Mouse (Mus musculus): ENCODE data around the gene Col26a1.

The Col26a1 gene

DNA sequence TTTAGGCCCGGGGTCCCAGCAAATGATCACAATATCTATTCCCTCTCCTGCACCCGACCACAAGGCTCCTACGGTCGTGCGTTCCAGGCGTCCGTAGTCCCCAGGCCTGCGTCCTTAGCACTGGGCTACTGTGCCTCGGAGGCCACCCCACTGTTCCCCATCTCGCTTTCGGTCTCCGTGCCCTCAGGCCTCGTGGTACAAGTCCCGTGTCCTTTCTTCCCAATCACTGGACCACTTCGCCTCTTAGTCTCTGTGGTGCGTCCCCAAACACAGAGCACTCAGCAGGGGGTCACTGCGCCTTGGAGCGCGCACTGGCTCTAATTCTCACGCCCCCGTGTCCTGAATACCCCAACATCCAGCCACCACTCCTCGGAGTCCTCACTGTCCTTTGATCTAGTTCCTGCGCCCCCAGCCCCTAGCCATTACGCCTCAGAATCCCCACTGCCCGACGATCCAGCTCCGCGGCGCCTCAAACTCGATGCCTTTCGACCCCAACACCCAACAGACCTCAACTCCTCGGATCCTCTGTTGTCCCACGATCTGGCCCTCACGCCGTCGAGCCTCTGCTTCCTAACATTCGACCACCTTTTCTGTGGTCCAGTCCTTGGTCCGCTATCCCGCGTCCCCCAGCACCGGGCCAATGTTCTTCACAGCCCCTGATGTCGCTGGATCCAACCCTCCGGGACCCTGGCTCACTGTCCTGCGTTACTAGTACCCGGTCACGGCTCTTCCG is 788 bp downstream of the Col26a1 start:
- no peak for DNase-seq (ENCODE audit: low read depth in 2 of 2, low spot score in 2 of 2)

DNA sequence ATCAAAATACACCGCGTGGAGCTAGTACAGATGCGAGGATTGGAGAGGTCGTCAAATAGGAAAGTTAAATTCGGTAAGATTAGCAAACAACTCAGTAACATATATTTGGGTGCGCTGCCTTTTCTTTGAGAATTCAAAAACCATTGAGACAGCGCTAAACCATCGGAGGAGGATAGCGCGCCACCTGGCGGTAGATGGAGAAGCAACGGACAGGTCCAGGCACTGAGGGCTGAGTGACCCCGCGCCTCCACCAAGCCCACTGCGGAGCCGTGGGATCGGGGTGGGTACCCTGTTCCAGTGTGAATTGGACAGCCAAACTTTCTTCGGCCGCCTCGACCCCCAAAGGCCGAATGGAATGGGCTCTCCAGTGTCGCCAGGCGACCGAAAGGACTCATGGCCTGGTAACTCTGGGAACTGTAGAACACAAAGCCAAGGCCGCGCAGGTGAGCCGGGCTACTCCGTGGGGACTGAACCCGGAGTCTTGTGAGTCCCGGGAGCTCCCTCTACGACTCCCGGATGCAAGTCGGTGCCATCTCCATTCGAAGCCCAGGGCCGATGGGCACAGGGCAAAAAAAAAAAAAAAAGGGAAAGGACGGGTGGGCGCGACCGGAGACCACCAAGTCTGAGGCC is 1.5 kb downstream of the Col26a1 start:
- DNase-seq (ENCODE audit: low read depth in 2 of 2, low spot score in 2 of 2) = peak; percentile 67 to 79

DNA sequence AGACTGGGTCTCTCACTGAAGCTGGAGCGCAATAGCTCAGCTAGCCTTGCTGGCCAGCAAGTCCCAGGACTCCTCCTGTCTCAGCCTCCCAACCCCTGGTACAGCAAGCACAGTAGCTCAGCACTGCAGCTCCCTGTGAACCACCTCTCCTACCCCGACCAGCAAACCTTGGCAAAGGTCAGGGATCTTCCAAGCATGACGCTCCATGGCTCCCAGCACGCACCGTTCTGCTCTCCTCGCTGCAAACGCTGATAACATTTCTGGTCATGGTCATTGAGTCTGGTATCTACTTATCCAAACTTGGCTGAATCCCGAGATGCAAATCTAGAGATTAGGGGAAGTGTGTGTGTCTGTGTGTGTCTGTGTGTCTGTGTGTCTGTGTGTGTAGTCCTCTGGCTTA is 2.9 kb downstream of the Col26a1 start:
- no peak for DNase-seq (ENCODE audit: low read depth in 2 of 2, low spot score in 2 of 2)

DNA sequence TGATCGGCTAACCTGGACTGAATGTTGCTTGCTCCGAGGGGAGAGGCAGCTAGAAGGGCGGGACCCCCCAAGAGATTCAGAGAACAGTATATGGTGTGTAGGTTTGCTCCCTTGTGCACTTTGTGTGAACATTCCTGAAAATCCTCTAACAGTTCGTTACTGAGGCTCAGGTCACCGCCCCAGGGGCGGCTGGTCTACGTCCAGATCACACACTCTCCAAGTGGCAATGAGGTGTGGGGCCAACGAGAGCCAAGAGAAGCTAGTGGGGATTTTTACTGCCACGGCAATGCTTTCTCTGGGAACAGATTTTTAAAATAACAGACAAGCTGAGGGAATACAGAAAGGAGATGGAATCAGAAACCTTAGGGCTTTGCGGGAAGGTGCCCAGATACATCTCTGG is 8.7 kb downstream of the Col26a1 start:
- no peak for DNase-seq (ENCODE audit: low read depth in 2 of 2, low spot score in 2 of 2)

DNA sequence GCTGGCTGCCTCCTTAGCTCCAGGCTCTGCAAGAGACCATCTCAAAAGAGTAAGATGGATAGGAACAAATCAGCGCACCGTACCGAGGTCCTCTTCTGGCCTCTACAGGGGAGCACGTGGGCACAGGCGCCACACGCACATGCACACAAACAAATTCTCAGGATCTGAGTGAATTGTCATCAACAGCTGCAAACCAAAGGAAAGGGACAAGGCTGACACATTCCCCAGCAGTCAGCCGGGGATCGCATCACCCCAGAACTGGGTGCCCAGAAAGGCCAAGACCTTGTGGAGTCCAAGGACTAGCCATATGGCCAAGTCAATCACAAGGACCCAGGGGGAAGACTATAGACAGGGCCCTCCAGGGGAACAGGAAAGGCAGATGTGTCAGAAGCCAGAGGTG is 10.6 kb downstream of the Col26a1 start:
- no peak for DNase-seq (ENCODE audit: low read depth in 2 of 2, low spot score in 2 of 2)

DNA sequence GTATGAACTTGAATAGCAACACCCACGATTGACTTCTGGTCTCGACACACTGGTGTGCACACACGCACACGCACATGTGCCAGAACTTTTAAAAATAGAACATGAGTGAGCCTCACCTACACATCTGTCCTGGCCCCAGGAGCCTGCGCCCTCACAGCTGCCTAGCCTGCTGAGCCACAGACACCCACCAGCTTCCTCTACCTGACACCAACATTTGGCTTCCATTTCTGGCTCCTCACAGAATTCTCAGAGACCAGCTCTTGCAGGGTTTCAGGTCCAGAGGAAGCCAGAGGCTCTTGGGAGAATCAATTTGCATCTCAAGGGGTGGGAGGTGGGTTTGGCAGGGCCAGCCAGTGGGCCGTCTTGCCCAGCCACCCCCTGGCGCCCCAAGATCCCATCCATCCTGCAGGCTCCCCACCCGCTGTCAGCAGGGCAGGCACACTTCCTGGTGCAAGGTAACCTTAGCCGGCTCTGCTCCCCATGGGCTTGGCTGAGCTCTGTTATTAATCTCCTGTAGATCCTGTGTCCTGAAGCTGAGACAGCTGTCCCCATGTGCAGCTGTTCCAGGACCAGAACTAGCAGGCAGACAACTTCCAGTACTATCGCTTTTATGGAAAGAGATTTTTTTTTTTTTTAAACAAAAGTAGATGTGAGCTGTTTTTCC is 13.4 kb downstream of the Col26a1 start:
- no peak for DNase-seq (ENCODE audit: low read depth in 2 of 2, low spot score in 2 of 2)

DNA sequence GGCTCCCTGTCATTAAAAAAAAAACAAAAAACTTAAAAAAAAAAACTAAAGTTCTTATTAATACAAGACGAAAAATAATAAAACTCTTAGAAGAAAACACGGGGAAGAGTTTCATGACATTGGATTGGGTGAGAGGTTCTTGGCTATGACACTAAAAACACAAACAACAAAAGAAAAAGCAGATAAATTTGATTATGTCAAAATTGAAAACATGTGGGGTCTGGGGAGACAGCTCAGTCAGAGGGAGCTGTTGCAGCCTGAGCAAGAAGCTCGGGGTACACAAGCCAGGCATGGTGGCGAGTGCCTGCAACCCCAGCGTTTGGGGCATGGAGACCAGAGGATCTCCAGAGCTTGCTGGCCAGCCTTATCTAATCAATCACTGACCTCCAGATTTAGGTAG is 15.3 kb downstream of the Col26a1 start:
- DNase-seq (ENCODE audit: low read depth in 2 of 2, low spot score in 2 of 2) = no peak

DNA sequence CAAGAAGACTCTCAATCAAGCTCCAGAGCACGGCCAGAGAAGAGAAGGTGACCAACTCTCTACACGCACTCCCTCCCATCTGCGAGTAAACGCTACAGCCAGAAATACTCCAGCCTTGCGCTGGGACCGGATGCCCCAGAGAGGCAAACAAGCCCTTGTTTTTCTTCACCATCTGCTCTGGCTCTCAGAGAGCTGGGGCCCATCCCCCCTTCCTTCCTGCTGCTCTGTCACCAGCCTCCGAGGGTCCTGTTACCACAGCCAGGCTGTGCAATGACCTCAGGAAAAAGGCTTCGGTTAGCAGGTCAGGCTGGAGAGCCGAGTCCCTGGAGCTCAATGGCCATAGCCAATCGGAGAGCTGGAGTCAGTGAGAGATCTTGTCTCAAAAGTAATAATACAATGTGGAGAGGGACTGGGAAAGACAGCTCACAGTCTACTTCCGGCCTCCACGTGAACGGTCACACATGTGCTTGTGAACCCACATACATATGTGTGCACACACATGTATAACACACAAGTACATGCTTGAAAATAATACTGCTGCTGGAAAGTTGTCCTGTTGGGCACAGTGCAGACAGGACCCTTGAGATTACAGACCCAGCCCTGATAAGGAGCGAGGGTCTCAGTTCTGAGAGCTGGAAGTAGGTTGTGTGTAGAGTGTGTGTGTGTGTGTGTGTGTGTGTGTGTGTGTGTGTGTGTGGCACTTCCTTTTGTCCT is 18.9 kb downstream of the Col26a1 start:
- peak; percentile 34 to 55 for DNase-seq (ENCODE audit: low read depth in 2 of 2, low spot score in 2 of 2)

DNA sequence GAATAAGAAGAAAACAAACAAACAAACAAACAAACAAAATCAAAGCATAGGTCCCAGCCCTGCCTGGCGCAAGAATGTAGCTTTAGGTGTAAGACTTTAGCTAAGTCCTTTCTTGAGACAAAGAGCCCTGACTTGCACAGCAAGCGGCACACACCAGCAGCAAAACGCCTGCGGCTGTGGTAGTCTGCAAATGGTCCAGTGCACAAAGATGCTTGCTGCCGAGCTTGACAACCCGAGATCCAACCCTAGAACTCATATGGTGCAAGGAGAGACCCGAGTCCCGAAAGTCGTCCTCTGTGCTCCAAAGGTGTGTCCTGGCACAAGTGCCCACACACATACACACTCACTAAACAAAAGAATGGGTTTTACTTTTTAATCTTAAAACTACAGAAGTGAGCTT is 19.7 kb downstream of the Col26a1 start:
- no peak for DNase-seq (ENCODE audit: low read depth in 2 of 2, low spot score in 2 of 2)

DNA sequence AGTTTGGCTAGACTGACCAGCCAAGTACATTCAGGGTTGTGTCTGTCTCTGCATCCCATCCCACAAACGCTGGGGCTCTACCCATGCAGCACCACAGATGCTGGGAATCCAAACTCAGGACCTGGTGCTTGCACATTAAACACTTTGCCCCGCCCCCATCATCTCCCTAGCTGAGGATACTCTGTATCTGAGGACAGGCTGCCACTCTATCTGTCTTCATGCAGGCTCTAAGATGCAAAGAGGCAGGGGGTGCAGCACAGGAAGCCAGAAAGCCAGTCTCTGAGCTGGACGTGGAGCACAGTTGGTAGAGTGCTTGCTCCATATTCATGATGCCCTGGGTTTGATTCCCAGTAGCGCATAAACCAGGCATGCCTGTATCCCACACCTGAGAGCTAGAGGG is 20.2 kb downstream of the Col26a1 start:
- no peak for DNase-seq (ENCODE audit: low read depth in 2 of 2, low spot score in 2 of 2)

DNA sequence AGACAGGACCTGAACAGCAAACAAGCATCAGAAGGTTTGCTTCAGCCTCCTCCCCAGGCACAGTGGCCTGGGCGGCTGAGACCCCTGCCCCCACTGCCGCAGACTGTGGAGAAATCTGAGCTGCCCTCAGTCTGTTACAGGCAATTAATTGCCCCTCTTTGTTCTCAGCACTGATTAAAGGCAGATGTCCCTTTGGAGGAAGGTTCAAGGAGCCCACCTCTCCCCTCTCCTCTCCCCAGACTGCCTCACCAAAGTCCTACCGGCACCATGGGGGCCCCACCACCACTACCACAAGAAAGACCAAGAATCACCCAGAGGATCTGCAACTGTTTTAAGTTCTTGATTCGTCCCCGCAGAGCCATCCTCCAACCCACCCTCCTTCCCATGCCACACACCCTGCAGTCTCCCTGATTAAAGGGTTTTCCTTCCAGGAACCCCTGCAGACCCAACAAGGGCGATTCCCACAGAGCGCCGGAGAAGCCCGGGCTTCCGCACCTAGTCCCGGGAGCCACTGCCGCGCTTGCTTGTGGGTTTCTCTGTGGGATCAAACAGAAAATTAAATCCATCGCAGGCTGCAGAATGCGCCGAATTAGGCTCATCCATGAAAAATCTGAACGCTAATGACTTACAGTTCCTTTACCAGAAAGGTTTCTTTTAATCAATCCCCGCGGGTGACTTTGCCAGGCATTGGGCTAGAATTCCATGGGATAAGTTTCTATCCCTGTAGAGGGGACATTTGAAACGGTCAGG is 21.6 kb downstream of the Col26a1 start:
- DNase-seq (ENCODE audit: low read depth in 2 of 2, low spot score in 2 of 2) = no peak

DNA sequence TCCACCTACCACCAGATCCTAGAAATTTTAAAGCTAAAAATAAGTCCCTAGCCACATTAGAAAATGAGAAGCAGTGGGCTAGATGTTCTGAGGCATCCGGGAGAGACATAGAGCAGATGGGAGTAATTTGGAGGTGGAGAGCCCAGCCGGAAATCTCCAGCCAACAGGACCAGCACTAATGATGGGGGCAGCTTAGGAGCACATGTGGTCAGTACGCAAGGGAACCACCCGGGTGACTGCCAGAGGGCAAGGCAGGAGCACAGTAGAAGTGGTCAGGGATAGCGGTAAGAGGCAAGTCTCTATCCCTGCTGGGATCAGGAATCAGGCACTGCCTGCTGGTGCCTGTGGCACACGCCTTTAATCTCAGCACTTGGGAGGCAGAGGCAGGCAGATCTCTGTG is 32.3 kb downstream of the Col26a1 start:
- no peak for DNase-seq (ENCODE audit: low read depth in 2 of 2, low spot score in 2 of 2)

DNA sequence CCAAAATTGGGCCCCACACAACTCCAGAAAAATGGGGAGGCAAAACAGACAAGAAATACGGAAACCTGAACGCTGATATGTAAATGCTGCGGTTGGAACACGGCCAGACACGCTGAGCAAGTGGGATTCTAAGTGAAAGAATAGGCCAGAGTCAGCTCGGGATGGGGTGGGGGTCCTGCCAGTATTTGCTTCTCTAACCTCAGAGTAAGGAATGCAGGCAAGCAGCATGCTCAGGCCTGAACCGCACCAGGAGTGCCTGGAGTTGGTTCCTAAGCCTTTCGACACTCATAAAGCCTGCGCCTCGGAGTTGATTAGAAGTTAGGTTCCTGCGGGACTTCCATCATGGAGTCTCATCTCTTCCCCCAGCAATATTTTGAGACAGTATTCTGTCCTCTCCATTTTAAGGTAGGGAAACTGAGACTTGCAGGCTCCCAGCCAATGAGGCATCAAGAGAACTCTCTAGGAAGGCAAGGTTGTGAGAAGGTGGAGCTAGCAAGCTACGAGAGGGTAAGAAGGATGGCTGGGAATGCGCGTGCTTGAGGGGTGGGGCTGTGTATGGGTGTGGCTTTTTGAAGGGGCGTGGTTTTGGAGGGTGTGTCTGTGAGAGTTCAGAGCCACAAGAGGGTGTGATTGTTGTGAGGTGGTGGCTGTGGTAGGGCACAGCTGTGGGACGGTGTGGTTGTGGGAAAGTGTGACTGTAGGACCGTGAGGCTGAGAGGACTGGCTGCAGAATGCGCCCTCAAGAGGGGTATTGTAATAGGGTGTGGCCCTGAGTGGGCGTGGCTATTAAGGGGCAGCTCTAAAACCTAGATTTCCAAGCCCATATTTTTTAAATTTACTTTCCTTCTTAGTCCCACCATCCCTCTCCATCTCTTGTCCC is 36.4 kb downstream of the Col26a1 start:
- no peak for DNase-seq (ENCODE audit: low read depth in 2 of 2, low spot score in 2 of 2)

DNA sequence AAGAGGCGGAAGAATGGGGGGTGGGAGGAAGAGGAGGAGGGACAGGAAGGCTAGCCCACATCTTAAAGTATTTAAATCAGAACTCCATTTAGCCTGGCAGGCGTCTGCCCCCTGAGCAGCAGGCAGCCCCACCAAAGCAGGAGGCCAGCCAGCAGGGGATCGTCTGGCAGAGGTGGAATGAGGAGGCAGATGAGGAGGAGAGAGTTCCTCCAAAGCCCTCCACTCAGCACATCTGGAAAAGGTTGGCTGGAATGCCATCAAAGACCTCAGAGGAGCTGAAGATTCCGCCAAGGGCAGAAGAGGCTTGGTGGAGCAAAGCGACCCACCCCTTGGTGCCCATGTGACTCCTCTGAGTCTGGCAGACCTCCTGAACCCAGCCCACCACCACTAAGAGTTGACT is 39.1 kb downstream of the Col26a1 start:
- DNase-seq (ENCODE audit: low read depth in 2 of 2, low spot score in 2 of 2) = no peak

DNA sequence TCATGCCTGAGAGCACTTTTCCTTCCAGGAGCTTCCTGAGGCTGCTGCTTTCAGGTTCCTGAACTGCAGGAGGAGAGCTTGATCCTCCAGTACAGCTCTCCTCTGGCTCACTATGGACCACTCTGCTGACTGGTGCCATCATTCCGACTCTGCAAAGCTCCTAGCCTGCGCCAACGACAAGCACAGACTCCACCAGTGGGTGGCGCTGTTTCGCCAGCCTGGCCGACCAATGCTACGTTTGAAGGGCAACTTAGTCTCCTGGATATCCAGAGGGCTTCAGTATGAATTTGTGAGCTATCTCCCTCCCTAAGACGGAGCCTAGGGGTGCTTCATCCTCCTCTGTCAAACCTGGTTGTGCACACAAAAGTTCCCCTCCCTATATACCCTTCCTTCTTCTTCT is 43.0 kb downstream of the Col26a1 start:
- DNase-seq (ENCODE audit: low read depth in 2 of 2, low spot score in 2 of 2) = peak; percentile 58 to 64

DNA sequence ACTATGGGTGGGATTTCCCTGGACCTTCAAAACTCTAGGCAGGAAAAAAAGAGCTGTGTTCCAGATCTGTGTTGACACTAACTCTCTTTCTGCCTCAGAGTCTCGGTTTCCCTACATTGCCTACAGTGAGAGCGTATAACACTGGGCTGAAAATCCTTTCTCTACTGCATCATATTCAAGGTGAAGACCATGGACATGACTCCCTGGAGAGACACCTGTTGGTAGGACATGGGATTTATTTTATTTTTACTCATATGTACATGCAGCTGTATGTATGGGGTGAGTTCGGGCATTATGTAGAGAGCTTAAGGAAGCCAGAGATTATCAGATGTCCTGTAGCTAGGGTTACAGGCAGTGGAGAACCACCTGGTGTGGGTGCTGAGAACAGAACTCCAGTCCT is 50.0 kb downstream of the Col26a1 start:
- no peak for DNase-seq (ENCODE audit: low read depth in 2 of 2, low spot score in 2 of 2)

DNA sequence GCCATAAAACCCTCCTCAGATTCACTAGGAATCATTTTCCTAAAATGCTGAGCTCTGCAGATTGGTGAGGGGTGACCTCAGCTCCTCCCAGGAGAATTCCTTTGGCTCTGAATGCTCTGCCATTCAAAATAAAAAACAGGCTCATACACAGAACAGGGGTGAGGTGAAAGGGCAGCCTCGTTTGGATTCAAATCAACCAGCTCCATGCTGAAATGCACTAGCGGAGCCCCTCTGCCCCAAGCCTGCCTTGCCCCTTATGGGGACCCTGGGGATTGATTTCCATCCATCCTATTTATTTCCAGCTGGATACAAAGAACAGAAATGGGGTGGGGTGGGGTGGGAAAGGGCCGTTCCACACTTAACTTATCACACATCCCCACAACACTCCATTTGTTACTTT is 52.9 kb downstream of the Col26a1 start:
- no peak for DNase-seq (ENCODE audit: low read depth in 2 of 2, low spot score in 2 of 2)

DNA sequence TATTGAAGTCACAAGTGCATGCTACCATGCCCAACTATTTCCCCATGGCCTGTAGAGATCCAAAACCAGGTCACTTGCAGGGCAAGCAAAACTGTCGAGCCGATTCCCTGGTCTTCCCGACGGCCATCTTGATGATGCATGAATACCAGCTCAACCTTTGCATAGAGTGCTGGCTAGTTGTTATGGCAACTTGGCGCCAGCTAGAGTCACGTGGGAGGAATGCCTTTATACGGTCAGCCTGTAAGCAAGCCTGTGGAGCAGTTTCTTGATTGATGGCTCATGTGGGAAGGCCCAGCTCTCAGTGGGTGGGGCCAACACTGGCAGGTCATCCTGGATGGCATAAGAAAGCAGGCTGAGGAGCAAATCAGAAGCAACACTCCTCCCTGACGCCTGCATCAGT is 61.0 kb downstream of the Col26a1 start:
- DNase-seq (ENCODE audit: low read depth in 2 of 2, low spot score in 2 of 2) = no peak

DNA sequence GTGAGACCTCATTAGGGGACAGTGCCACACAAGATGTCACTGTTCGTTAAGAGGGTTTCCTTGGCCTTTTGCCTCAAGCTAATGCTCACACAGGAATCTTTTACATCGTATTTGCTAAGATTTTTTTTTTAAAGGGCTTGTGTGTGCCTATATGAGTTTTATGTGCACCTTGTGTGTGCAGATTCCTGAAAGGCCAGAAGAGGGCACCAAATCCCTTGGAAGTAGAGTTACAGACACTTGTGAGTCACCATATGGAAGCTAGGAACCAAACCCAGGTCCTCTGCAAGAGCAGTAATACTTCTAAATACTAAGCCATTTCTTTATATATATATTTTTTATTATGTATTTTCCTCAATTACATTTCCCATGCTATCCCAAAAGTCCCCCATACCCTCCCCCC is 62.1 kb downstream of the Col26a1 start:
- DNase-seq (ENCODE audit: low read depth in 2 of 2, low spot score in 2 of 2) = no peak

DNA sequence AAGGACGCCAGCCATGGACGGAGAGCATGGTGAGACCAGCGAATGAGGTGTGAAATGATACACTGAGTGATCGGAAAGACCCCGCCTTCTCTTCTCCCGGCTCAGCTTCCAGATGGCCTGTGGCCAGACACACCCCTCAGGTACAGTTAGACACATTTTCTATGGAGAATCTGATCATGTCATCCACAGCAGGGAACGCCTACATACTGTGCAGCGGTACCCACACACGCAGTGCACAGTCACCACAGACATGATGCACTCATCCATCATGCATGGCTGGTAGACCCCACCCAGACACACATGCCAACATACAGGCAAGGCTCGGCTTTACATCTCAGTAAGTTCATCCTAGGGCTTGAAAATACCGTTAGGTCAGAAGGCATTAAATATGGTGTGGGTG is 63.3 kb downstream of the Col26a1 start:
- no peak for DNase-seq (ENCODE audit: low read depth in 2 of 2, low spot score in 2 of 2)
